Mouse (Mus musculus) myocyte (in vitro differentiated cells): ENCODE results near the gene Coq10b. TPM values are rescaled to one million over a fixed set of nuclear protein-coding genes. Genes with fewer than 3 reads are reported as not detected.

Experiments
- H3K27me3 ChIP-seq: one replicate; pipeline ENCODE4 v1.6.1; 2011; ENCODE audit not compliant: control insufficient read depth, insufficient read depth, insufficient read length
- H3K36me3 ChIP-seq: one replicate; pipeline ENCODE4 v1.6.1; 2011; ENCODE audit not compliant: control insufficient read depth, insufficient read depth
- H3K4me2 ChIP-seq: one replicate; pipeline ENCODE4 v1.6.1; 2011; ENCODE audit warnings: low read depth, control low read depth
- H3K4me3 ChIP-seq: one replicate; pipeline ENCODE4 v1.5.1; 2011; ENCODE audit warnings: mild to moderate bottlenecking, control low read depth, moderate library complexity
- H3K79me2 ChIP-seq: one replicate; pipeline ENCODE4 v1.6.1; 2011; ENCODE audit not compliant: control insufficient read depth, insufficient read depth
- H3ac ChIP-seq: one replicate; pipeline ENCODE4 v1.6.1; 2011; ENCODE audit not compliant: control insufficient read depth, insufficient read length
- CEBPB ChIP-seq: IDR thresholded peaks from 2 replicates; pipeline ENCODE4 v1.6.1; 2011; ENCODE audit warnings: mild to moderate bottlenecking, moderate library complexity; ENCODE audit not compliant: poor library complexity, insufficient read depth, severe bottlenecking
- E2F4 ChIP-seq: IDR thresholded peaks from one replicate; pipeline ENCODE4 v1.6.1; 2011; ENCODE audit warnings: mild to moderate bottlenecking, control low read depth, moderate library complexity; ENCODE audit not compliant: insufficient read depth
- MAX ChIP-seq: IDR thresholded peaks from one replicate; pipeline ENCODE4 v1.6.1; 2011; ENCODE audit warnings: low read depth, mild to moderate bottlenecking, control low read depth
- MYOD1 ChIP-seq, 3 experiments: IDR thresholded peaks; one replicate each; pipeline ENCODE4 v1.6.1; 2011; ENCODE audit warnings: control low read depth in 2 of 3, low read depth in 2 of 3, mild to moderate bottlenecking in 2 of 3, moderate library complexity in 1 of 3; ENCODE audit not compliant: insufficient read length in 2 of 3, control insufficient read depth in 1 of 3
- MYOG ChIP-seq, 3 experiments: IDR thresholded peaks; one replicate each; pipeline ENCODE4 v1.6.1; 2011; ENCODE audit warnings: control low read depth in 2 of 3, low read depth in 2 of 3, mild to moderate bottlenecking in 2 of 3; ENCODE audit not compliant: insufficient read length in 2 of 3, control insufficient read depth in 1 of 3, insufficient read depth in 1 of 3
- POLR2A ChIP-seq: IDR thresholded peaks from one replicate; pipeline ENCODE4 v1.6.1; 2011; ENCODE audit warnings: low read depth, mild to moderate bottlenecking, control low read depth, moderate library complexity; ENCODE audit not compliant: insufficient read length
- POLR2AphosphoS2 ChIP-seq: IDR thresholded peaks from one replicate; pipeline ENCODE4 v1.6.1; 2011; ENCODE audit warnings: low read depth, control low read depth; ENCODE audit not compliant: insufficient read length
- REST ChIP-seq: IDR thresholded peaks from one replicate; pipeline ENCODE4 v1.6.1; 2011; ENCODE audit warnings: mild to moderate bottlenecking, control low read depth, moderate library complexity; ENCODE audit not compliant: insufficient read depth, insufficient read length
- SRF ChIP-seq: IDR thresholded peaks from one replicate; pipeline ENCODE4 v1.6.1; 2011; ENCODE audit warnings: low read depth; ENCODE audit not compliant: control insufficient read depth, insufficient read length
- TCF12 ChIP-seq: IDR thresholded peaks from one replicate; pipeline ENCODE4 v1.6.1; 2011; ENCODE audit warnings: mild to moderate bottlenecking, control low read depth; ENCODE audit not compliant: poor library complexity, insufficient read depth, severe bottlenecking
- TCF3 ChIP-seq: IDR thresholded peaks from one replicate; pipeline ENCODE4 v1.6.1; 2011; ENCODE audit warnings: low read depth, control low read depth; ENCODE audit not compliant: insufficient read length
- USF1 ChIP-seq: IDR thresholded peaks from one replicate; pipeline ENCODE4 v1.6.1; 2011; ENCODE audit warnings: low read depth, mild to moderate bottlenecking, control low read depth, moderate library complexity
- polyA plus RNA-seq: library from polyadenylated mRNA; unstranded; fragments of >200 nt; fragmentation: generic; extraction: Trizol; gene quantifications from one replicate; pipeline ENCODE4 v1.2.1, GENCODE M21; 2012; ENCODE audit warnings: missing spikeins

The Coq10b gene
- polyA plus RNA-seq, 1 experiment = 18.5 TPM

GRCm38 (mm10) chr1:55026444-55027252, 25.9 kb upstream of the Coq10b start:
- Histone ChIP-seq H3K27me3 (no peaks in the 10 kb centered on the region), H3K4me3 (peak overlapping the region; percentile 97), H3K79me2 (peaks cover 55% of the 10 kb centered on the region), H3K36me3 (no peaks in the 10 kb centered on the region), H3ac (peak overlapping the region; percentile 98), H3K4me2 (peak overlapping the region; percentile 98)
- TF ChIP-seq SRF = no peak
- no peak for TF ChIP-seq POLR2AphosphoS2
- no peak for TF ChIP-seq CEBPB
- no peak for TF ChIP-seq E2F4
- no peak for TF ChIP-seq MAX
- no peak for TF ChIP-seq POLR2A
- no peak for TF ChIP-seq TCF12
- no peak for TF ChIP-seq USF1
- no peak for TF ChIP-seq TCF3
- no peak for TF ChIP-seq MYOG (IDR thresholded peaks at IDR 0.05; ENCODE audit: control insufficient read depth in 1 of 3, insufficient read depth in 1 of 3, insufficient read length in 2 of 3, low read depth in 2 of 3)
- TF ChIP-seq REST = no peak
- TF ChIP-seq MYOD1 (IDR thresholded peaks at IDR 0.05; ENCODE audit: control insufficient read depth in 1 of 3, insufficient read length in 2 of 3, low read depth in 2 of 3) = no peak

DNA sequence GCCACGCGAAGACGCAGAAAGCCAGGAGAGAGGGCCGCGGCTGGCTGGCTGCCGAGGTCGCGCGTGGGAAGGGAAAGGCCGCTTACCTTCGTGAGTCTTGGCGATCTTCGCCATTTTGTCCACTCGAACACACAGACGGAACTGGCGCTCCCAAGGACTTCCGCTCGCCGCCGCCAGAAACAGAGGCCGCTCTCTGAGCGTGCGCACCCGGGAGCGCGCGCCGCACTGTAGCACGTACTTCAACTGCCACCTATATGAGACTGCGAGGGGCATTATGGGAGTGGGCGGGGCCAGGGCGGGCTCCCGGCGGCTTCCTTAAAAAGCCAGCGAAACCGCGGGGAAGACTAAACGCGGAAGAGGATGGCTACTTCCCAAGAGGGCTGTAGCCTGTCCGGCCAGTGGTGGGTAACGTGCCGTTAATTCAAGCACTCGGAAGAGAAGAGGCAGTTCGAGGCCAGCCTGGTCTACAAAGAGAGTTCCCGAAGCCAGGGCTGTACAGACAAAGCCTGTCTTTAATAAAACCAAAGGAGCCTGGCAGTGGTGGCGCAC, 25.2 kb upstream of the Coq10b start, which contains the start of gene Sf3b1:
Sf3b1 (minus strand) TSS at position 229 of the 549 bp plus-strand sequence.
- Histone ChIP-seq H3K4me2 (peak within 1 kb of the TSS; percentile 98), H3K27me3 (no peaks in the 10 kb centered on the region), H3K79me2 (peaks cover 48% of the 10 kb centered on the region), H3K4me3 (peak within 1 kb of the TSS; percentile 97), H3K36me3 (no peaks in the 10 kb centered on the region), H3ac (peak within 1 kb of the TSS; percentile 98)
- TF ChIP-seq POLR2AphosphoS2 (peak; percentile 86), POLR2A (peak; percentile 83), SRF (peak; percentile 36), E2F4 (peak; percentile 80), REST (no peak)

DNA sequence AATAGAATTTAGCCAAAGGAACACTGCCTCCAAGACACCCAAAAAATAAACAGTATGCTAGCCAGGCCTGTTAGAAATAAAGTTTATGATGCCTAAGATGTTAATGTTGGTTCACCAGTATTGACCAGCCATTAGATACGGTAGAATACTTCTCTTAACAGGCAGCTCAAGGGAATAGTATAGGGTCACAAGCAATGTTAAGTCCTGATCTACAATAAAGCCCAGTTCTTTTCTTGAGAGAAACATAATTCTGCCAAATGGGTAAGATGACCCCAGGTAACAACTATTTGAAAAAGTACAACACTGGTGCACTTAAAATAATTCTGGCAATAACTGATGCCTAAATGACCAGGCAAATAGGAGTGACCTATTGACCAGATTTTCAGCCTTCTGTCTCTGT, 24.6 kb upstream of the Coq10b start:
- H3ac ChIP-seq = no peak overlapping the region
- TF ChIP-seq POLR2AphosphoS2 (no peak), REST (no peak), MAX (no peak), TCF12 (no peak)
- H3K4me2 ChIP-seq = peak overlapping the region; percentile 63
- peak overlapping the region; percentile 97 for H3K4me3 ChIP-seq
- no peaks in the 10 kb centered on the region for H3K27me3 ChIP-seq
- peaks cover 42% of the 10 kb centered on the region for H3K79me2 ChIP-seq
- no peaks in the 10 kb centered on the region for H3K36me3 ChIP-seq

DNA sequence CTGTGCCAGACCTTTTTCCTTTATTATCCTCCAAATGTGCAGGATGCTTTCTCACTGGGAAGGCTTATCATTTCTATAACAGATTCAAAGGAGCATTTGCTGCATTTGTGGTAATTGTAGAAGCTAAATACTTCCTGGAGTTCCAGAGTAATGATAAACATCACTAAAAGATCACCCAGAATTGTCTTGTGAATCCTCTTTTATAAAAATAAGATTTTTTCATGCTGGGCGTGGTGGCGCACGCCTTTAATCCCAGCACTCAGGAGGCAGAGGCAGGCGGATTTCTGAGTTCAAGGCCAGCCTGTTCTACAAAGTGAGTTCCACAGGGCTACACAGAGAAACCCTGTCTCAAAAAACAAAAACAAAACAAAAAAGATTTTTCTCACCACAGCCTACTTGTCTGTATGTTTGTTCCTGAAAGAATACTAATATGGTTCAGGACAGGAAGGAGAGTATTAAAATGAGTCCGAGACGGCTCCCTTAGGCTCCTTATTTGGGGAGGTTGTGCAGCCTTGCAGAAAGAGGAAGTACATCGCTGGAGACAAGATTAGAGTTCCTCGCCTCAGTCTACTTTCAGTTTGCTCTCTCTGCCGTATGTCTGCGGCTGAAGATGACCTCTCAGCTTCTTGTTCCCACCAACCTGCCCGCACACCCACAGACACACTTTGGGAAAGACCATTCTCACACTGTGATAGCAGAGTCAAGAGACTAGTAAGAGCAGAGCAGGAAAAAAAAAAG, 23.9 kb upstream of the Coq10b start:
- no peak overlapping the region for H3K4me2 ChIP-seq
- no peak for TF ChIP-seq CEBPB
- no peak for TF ChIP-seq TCF3
- TF ChIP-seq POLR2A = no peak
- TF ChIP-seq TCF12 = no peak
- TF ChIP-seq MYOG (IDR thresholded peaks at IDR 0.05; ENCODE audit: control insufficient read depth in 1 of 3, insufficient read depth in 1 of 3, insufficient read length in 2 of 3, low read depth in 2 of 3) = no peak
- peaks cover 35% of the 10 kb centered on the region for H3K79me2 ChIP-seq
- H3K4me3 ChIP-seq = peak overlapping the region; percentile 97
- H3ac ChIP-seq = no peak overlapping the region
- H3K36me3 ChIP-seq = no peaks in the 10 kb centered on the region
- H3K27me3 ChIP-seq = no peaks in the 10 kb centered on the region

- H3K36me3 ChIP-seq = no peaks in the 10 kb centered on the region
- TF ChIP-seq MAX (no peak), MYOG (IDR thresholded peaks at IDR 0.05; ENCODE audit: control insufficient read depth in 1 of 3, insufficient read depth in 1 of 3, insufficient read length in 2 of 3, low read depth in 2 of 3) (no peak), MYOD1 (IDR thresholded peaks at IDR 0.05; ENCODE audit: control insufficient read depth in 1 of 3, insufficient read length in 2 of 3, low read depth in 2 of 3) (no peak), POLR2A (no peak), REST (no peak), E2F4 (no peak), CEBPB (no peak), POLR2AphosphoS2 (no peak), SRF (no peak), TCF3 (no peak), USF1 (no peak), TCF12 (no peak)
- no peaks in the 10 kb centered on the region for H3K27me3 ChIP-seq
- H3ac ChIP-seq = no peak overlapping the region
- peaks cover 27% of the 10 kb centered on the region for H3K79me2 ChIP-seq
- H3K4me3 ChIP-seq = no peak overlapping the region
- no peak overlapping the region for H3K4me2 ChIP-seq
These were observed 23.1 kb upstream of the Coq10b start for GRCm38 (mm10) chr1:55029446-55029845.
